Mouse (Mus musculus) cortical plate, adult 2 months (tissue): ENCODE data around the gene Zfyve9.

Experiments
- CTCF ChIP-seq: fragments of 200-500 bp; IDR thresholded peaks from 2 replicates; pipeline ENCODE4 v1.5.1; 2011; ENCODE audit warnings: mild to moderate bottlenecking, control low read depth, low read length; ENCODE audit not compliant: insufficient read depth; ENCODE audit errors: extremely low read depth
- POLR2A ChIP-seq: fragments of 200-500 bp; IDR thresholded peaks from 2 replicates; pipeline ENCODE4 v1.6.1; 2011; ENCODE audit warnings: mild to moderate bottlenecking, low read length, control low read depth; ENCODE audit not compliant: insufficient read depth; ENCODE audit errors: extremely low read depth

DNA sequence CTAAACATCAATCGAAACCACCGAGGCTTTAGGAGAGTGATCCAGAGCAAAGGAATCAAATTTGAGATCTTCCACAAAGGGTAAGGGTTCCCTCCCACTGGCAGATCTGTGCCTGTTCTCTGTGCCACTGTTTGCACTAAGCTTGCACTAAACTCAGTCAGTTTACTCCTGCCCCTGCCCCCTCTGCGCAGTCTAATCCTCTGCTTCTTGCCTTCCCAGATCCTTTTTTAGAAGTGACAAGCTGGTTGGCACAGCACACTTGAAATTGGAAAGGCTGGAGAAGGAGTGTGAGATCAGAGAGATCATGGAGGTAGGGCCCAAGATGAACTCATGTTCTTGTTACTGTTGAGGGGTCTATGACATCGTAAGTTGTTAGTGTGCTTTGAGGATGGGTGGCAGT lies 149.0 kb downstream of the Zfyve9 start:
- TF ChIP-seq POLR2A (no peak), CTCF (no peak)
